Mouse (Mus musculus) intestine, embryonic 16.5 days (tissue): ENCODE data around the gene Efna1. TPM values are rescaled to one million over a fixed set of nuclear protein-coding genes. Genes with fewer than 3 reads are reported as not detected.
A peak's percentile ranks its signal among the peaks of the same experiment; 100 is the strongest.

Source experiments
- ATAC-seq: fragments of 200-750 bp; cut with Nextera tagmentation; 2 replicates; pipeline ENCODE4 v1.8.0; 2017; ENCODE audit warnings: moderate TSS enrichment, moderate library complexity
- H3K27ac ChIP-seq: fragments of 300-500 bp; sonication (generic); 2 replicates; pipeline ENCODE4 v1.5.1; 2014; ENCODE audit warnings: mild to moderate bottlenecking, low read length
- H3K27me3 ChIP-seq: fragments of 300-500 bp; sonication (generic); replicated peaks from 2 replicates; pipeline ENCODE4 v1.6.1; 2014; ENCODE audit warnings: low read length, control low read depth, mixed read lengths; ENCODE audit not compliant: control insufficient read depth, insufficient read depth
- H3K36me3 ChIP-seq: fragments of 300-500 bp; sonication (generic); 2 replicates; pipeline ENCODE4 v1.6.1; 2014; ENCODE audit warnings: low read length, control low read depth; ENCODE audit not compliant: control insufficient read depth, insufficient read depth
- H3K4me1 ChIP-seq: fragments of 300-500 bp; sonication (generic); 2 replicates; pipeline ENCODE4 v1.6.1; 2014; ENCODE audit warnings: low read length, control low read depth, mixed read lengths; ENCODE audit not compliant: control insufficient read depth, insufficient read depth
- H3K4me2 ChIP-seq: fragments of 300-500 bp; sonication (generic); 2 replicates; pipeline ENCODE4 v1.6.1; 2014; ENCODE audit warnings: low read depth, low read length, control low read depth
- H3K4me3 ChIP-seq: fragments of 300-500 bp; sonication (generic); 2 replicates; pipeline ENCODE4 v1.5.1; 2014; ENCODE audit warnings: mild to moderate bottlenecking, low read length
- H3K9ac ChIP-seq: fragments of 300-500 bp; sonication (generic); 2 replicates; pipeline ENCODE4 v1.6.1; 2014; ENCODE audit warnings: low read depth, low read length
- H3K9me3 ChIP-seq: fragments of 300-500 bp; sonication (generic); 2 replicates; pipeline ENCODE4 v1.6.1; 2016; ENCODE audit warnings: low read length, control low read depth; ENCODE audit not compliant: control insufficient read depth
- WGBS: fragments of 180-500 bp; shearing (Covaris S2); extraction: QIAGEN DNeasy Blood & Tissue Kit; methylation state at CpG from one replicate; pipeline ENCODE4 v1.1.7; 2014; 5-methylcytosine and 5-hydroxymethylcytosine counted together
- polyA plus RNA-seq: library from polyadenylated mRNA; unstranded; fragments of >200 nt; fragmentation: Nextera tagmentation; extraction: Ambion mirVana; gene quantifications from 2 replicates; pipeline ENCODE4 v1.2.1, GENCODE M21; 2015

Efna1 gene
- polyA plus RNA-seq, 1 experiment from 2014 or later = 62.9 TPM

DNA sequence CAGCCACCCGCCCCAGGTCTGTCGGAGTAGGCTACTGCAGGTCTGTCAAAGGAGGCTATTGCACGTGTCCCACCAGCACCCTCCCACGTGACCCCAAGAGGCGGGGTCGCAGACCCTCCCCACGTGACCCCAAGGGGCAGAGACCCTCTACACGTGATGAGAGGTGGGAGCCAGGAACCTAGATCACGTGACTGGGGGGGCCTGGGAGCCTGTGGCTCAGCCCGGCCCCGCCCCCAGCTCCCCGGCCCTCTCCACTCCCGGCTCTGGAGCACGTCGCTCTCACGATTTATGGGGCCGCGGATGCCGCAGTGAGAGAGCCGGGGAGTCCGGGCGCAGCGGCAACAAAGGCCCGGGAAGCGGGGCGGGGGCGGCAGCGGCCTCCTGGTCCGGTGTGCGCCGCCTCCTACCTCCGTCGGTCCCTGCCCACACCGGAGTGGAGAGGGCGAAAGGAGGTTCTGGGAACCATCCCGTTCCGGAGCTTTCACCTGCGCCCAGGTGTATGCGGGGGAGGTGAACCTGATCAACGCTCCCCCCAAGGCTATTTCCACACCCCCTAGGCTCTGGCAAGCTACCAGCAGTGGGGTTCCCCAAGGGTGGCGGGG, 39.7 kb upstream of the Efna1 start:
- Histone ChIP-seq H3K27ac (no peak overlapping the region), H3K36me3 (no peaks in the 10 kb centered on the region), H3K9ac (peak overlapping the region; percentile 70), H3K4me2 (peak overlapping the region; percentile 98), H3K4me3 (peak overlapping the region; percentile 64), H3K27me3 (peaks cover 30% of the 10 kb centered on the region; the same call in 1 of the 2 replicates), H3K4me1 (peaks cover 48% of the 10 kb centered on the region), H3K9me3 (no peaks in the 10 kb centered on the region)
- ATAC-seq = peak; percentile 18; the same call in 1 of the 2 replicates
- WGBS = under 1% methylated on average over 40 of the region's 41 CpGs

DNA sequence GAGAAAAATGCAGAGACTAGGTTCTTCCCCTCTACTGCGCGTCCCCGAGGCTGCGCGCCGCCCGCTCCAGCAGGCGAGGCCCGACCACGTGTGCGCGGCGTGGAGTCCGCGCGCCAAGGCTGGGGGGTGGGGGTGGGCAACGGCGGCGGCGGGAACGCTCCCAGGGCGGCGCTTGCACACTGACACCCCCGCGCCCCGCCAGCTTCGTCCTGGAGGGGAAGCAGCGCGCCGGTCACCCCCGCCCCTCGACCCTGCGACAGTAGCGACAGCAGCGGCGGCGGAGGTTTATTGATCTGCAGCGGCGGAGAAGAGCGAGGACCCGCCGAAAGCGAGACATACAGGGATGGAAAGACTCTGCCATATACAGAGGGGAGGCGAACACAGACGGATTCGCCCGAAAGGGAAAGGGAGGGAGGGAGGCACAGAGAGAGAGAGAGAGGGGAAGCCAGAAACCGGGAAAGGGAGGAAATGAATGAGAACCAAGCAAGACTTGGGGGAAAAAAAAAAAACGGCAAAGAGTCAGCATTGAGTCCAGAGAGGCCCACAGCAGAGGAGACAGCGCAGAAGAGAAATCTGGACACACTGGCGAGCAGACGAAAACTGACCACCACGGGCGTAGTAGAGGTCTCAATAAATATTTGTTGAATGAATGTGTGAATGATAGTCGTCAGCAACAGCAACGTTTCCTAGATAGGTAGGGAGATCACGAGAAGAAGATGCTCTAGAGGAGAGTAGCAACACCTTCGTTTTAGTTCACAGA, 38.8 kb upstream of the Efna1 start:
- 3% methylated on average over 58 of the region's 58 CpGs for WGBS
- H3K9ac ChIP-seq = peak overlapping the region; percentile 65
- H3K4me1 ChIP-seq = peaks cover 57% of the 10 kb centered on the region
- H3K27me3 ChIP-seq = peaks cover 30% of the 10 kb centered on the region; the same call in 1 of the 2 replicates
- no peaks in the 10 kb centered on the region for H3K36me3 ChIP-seq
- no peak overlapping the region for H3K27ac ChIP-seq
- peak overlapping the region; percentile 98 for H3K4me2 ChIP-seq
- no peak for ATAC-seq
- no peaks in the 10 kb centered on the region for H3K9me3 ChIP-seq
- H3K4me3 ChIP-seq = peak overlapping the region; percentile 48

DNA sequence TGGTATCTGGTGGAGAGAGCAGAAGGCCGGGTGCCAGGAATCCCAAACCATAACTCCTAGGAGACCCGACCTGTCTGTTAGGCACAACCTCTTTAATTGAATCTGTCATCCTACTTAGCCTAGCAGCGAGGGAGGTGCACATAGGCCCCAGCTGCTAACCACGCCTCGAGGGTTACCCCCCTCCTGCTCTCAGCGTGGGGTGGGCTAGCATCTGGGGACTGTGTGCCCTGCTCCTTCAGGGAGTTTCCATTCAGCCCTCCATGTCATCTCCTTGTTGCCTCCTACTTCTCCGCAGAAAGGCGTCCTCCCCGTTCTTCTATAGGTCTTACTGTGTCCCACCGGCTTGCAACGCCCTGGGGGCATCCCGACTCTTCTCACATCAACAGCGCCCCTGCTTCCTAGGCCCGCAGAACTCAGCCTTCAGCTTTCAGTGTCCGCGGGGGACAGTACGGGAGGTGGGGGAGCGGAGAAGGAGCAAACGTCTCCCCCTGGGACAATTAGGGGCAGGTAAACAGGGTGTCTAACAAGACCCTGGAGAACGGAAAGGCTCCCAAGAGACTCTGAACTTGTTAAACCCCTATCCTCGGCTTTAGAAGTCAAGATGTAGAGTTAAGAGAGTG, 38.1 kb upstream of the Efna1 start:
- Histone ChIP-seq H3K36me3 (no peaks in the 10 kb centered on the region), H3K4me2 (peak overlapping the region; percentile 98), H3K4me3 (peak overlapping the region; percentile 48), H3K9ac (peak overlapping the region; percentile 65), H3K9me3 (no peaks in the 10 kb centered on the region), H3K27ac (no peak overlapping the region), H3K4me1 (peaks cover 58% of the 10 kb centered on the region), H3K27me3 (peaks cover 30% of the 10 kb centered on the region; the same call in 1 of the 2 replicates)
- ATAC-seq = no peak
- 32% methylated on average over 21 of the region's 21 CpGs for WGBS

DNA sequence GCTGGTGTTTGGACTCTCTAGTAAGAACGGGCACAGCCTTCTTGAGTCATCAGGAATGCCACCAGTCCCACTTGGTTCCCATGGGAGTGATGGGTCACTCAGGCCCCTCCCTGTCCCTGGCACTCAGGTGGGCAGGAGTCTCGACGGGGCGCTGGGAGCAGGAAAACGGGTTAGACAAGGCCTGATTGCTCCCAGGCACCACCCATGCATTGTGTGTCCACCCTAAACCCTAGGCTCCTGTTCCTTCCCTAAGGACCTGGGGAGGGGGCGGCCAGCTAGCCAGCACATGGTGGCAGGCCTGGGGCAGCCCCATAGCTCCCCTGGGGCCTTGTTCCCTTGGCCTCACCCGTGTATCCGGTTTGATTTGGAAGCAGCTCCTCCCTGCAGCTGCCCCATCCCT, 37.4 kb upstream of the Efna1 start:
- no peak for ATAC-seq
- 77% methylated on average over 8 of the region's 8 CpGs for WGBS
- peaks cover 30% of the 10 kb centered on the region; the same call in 1 of the 2 replicates for H3K27me3 ChIP-seq
- H3K36me3 ChIP-seq = no peaks in the 10 kb centered on the region
- peaks cover 58% of the 10 kb centered on the region for H3K4me1 ChIP-seq
- no peak overlapping the region for H3K4me3 ChIP-seq
- no peak overlapping the region for H3K9ac ChIP-seq
- H3K4me2 ChIP-seq = no peak overlapping the region
- H3K9me3 ChIP-seq = no peaks in the 10 kb centered on the region
- no peak overlapping the region for H3K27ac ChIP-seq

DNA sequence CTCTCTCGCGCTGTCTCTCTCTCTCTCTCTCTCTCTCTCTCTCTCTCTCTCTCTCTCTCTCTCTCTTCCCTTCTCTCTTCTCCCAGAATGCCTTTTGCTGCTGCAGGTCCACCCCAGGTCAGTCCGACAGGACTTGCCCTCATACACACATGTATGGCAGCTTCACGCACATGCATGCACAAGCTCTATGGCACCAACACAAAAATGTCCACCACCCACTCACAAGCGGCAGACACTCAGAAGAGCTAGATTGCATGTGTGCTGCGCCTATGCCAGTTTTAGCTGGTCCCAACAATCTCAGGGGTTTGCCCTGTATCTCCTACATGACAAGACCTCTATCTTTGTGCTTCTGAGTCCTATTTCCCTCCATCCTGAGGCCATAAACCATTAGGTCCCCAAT, 36.3 kb upstream of the Efna1 start:
- Histone ChIP-seq H3K9me3 (no peaks in the 10 kb centered on the region), H3K4me1 (peaks cover 57% of the 10 kb centered on the region), H3K36me3 (no peaks in the 10 kb centered on the region), H3K27me3 (peaks cover 30% of the 10 kb centered on the region; the same call in 1 of the 2 replicates), H3K4me2 (no peak overlapping the region), H3K4me3 (no peak overlapping the region), H3K27ac (no peak overlapping the region), H3K9ac (no peak overlapping the region)
- ATAC-seq = no peak
- 53% methylated on average over 6 of the region's 6 CpGs for WGBS

DNA sequence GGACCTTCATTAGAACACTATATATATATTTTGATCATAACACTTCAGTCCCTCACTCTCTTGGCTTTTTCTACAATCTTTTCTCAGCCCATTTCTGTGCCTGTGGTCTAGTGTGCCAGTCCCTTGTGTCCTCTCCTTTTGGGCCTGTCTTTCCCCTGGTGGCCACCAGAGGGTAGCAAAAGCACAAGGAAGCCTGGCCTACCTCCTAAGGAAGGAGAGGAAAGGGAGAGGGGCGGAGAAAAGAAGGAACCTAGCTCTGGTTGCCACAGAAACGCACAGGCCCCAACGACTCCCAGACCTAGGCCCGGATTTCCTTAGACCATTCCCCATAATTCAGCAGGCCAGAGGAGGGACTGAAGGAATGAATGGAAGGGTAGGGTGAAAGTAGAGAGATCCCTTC, 35.9 kb upstream of the Efna1 start:
- Histone ChIP-seq H3K4me1 (peaks cover 53% of the 10 kb centered on the region), H3K9ac (peak overlapping the region; percentile 51; the same call in 1 of the 2 replicates), H3K27me3 (peaks cover 30% of the 10 kb centered on the region; the same call in 1 of the 2 replicates), H3K4me3 (peak overlapping the region; percentile 36; the same call in 1 of the 2 replicates), H3K4me2 (peak overlapping the region; percentile 69), H3K27ac (peak overlapping the region; percentile 37; the same call in 1 of the 2 replicates), H3K36me3 (no peaks in the 10 kb centered on the region), H3K9me3 (no peaks in the 10 kb centered on the region)
- ATAC-seq = peak; percentile 58
- WGBS = 3% methylated on average over 4 of the region's 4 CpGs

DNA sequence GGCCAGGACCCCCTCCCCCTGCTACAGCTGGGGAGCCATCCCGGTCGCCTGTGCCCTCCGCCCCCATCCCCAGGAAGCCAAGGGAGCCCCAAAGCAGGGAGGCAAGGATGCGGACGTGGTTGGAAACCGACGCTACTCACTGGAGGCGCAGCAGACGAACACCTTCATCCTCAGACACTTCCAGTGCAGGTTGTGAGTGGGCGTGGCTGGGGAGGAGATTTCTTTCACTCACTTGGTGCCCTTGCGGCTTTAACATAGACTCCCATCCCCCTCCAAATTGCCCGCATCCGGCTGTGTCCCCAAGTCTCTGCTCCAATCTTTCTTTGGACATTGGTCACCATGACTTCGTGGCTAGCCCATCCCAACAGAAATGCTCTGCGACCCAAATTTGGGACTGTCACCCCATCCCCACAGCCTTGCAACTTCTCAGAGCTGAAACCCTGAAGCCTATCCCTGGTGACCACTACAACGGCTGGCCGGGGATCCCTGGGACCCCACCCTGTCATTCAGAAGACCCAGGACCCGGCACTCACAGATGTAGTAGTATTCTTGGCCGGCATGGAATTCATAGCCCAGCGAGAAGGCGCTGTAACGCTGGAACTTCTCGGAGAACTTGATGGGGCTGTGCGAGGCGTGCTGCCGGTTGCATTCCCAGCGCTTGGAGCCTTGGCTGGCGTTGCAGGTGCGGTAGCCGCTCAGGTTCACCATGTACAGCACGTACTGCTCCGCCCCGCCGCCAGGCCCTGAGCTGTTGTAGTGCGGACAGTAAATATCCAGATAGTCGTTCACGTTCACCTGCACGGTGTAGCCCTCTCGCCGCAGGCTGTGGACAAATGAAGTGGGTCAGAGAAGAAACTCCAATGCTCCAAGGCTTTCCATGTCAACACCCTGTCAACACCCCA, 35.2 kb upstream of the Efna1 start:
- Histone ChIP-seq H3K4me1 (peaks cover 46% of the 10 kb centered on the region), H3K9me3 (no peaks in the 10 kb centered on the region), H3K9ac (peak overlapping the region; percentile 51), H3K27me3 (peaks cover 30% of the 10 kb centered on the region; the same call in 1 of the 2 replicates), H3K4me2 (peak overlapping the region; percentile 69), H3K36me3 (no peaks in the 10 kb centered on the region), H3K4me3 (peak overlapping the region; percentile 36), H3K27ac (peak overlapping the region; percentile 37; the same call in 1 of the 2 replicates)
- peak; percentile 56 for ATAC-seq
- 17% methylated on average over 40 of the region's 40 CpGs for WGBS

DNA sequence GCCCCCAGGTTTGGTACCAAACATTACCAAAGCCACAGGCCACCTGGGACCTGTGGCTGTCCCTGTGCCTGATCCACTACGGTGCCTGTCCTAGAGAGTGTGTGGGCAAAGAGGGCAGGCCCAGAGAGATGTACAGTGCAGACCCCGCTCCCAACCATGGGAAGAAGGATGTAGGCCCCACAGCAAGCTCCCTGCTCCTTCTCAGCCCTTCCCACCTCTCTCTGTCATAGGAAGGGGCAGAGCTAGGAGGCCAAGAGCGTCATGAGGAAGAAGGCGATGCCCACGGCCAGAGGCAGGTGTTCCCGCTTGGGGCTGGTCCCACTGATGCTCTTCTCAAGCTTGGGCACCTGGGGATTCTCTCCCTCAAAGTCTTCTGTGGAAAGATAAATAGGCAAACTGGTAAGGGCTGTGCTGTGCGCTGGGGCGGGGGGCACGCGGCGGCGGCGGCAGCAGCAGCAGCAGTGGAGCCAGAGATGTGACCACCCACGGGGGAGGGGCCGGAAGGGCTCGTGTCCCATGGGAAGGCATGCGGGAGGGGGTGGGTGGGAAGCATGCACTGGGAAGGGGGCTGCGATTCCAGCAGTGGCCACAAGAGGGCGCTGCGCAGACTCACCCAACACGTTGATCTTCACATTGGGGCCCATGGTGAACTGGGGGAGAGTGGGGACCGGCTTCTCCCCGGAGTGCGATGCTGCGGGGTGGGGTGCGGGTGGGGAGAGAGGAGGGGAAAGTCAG, 34.4 kb upstream of the Efna1 start:
- peaks cover 21% of the 10 kb centered on the region; the same call in 1 of the 2 replicates for H3K27me3 ChIP-seq
- peak overlapping the region; percentile 69 for H3K4me2 ChIP-seq
- peaks cover 3% of the 10 kb centered on the region; the same call in 1 of the 2 replicates for H3K9me3 ChIP-seq
- no peaks in the 10 kb centered on the region for H3K36me3 ChIP-seq
- 6% methylated on average over 26 of the region's 26 CpGs for WGBS
- peaks cover 38% of the 10 kb centered on the region for H3K4me1 ChIP-seq
- peak; percentile 29 for ATAC-seq
- peak overlapping the region; percentile 36 for H3K4me3 ChIP-seq
- H3K9ac ChIP-seq = peak overlapping the region; percentile 49
- H3K27ac ChIP-seq = no peak overlapping the region
